Mouse (Mus musculus): ENCODE measurements around the gene Wdr64. TPM values are rescaled to one million over a fixed set of nuclear protein-coding genes. Genes with fewer than 3 reads are reported as not detected.

The Wdr64 gene
- not detected in 2 replicates for polyA plus RNA-seq (2015; fragmentation: Nextera tagmentation; extraction: Ambion mirVana)

DNA sequence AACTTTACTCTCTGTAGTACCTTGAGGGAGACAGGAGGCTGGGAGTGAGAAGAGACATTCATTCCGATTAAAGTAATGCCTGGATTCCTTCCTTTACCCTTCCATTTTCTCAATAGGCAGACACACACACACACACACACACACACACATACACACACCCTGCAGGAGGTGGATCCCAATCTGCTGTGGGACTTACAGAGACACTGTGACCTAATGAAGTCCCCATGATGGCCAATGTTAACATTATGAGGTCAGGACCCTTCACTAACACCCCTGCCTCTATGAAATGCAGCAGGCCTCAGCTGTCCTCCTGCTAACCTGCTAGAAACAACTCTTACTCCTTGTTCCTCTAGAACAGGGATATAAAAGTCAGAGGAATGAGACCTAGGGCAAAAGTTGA lies at the start of gene Wdr64:
Gene Wdr64 (plus strand): TSS at position 301 of the 400 bp plus-strand sequence.

DNA sequence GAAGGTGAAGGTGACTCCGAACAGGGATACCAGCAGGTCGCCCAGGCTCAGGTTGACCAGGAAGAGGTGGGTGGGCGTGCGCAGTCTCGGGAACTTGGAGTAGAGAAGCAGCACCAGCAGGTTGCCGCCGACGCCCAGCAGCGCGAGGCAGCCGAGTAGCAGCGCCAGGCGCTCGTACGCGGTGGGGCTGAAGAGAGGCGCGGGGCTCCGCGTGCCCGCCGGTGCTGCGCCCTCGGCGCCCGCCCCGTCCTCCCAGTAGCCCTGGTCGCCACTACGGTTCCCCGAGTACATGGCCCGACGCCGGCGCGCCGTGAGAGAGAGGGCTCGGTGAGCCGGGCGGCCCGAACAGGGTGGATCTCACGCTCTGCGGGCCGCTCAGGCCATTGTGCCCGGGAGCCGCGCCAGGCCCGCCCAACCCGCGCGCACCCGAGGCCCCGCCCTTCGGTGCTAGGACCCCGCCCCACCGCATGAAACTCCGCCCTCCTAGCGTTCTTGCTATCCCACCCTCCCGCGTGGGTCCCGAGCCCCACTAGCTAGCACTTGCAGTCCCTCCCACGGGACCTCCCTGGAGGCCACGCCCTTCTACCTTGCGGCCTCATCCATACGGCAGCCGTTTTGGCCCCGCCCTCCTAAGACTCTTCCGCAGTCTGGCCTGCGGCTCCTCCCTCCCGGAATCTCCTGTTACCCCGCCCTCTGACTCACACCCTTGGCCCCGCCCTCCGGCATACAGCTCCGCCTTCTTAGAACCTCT lies 6.0 kb upstream of the Wdr64 start, which contains the start of the genes Opn3 and Chml:
Gene Opn3 (minus strand): TSS at position 531 of the 751 bp plus-strand sequence.
Gene Chml (minus strand): TSS at position 656 of the 751 bp plus-strand sequence.

Other genes starting within 250 kb of the Wdr64 start
- gene Rgs7, start 206.1 kb upstream of the Wdr64 start, polyA plus RNA-seq (2015; fragmentation: Nextera tagmentation; extraction: Ambion mirVana), result 8.4 and 15.4 TPM in 2 replicates
- 0.79 and 1.1 TPM in 2 replicates for gene Kmo, start 78.2 kb upstream of the Wdr64 start, polyA plus RNA-seq (2015; fragmentation: Nextera tagmentation; extraction: Ambion mirVana)
- 82.3 and 114 TPM in 2 replicates for gene Fh1, start 73.0 kb upstream of the Wdr64 start, polyA plus RNA-seq (2015; fragmentation: Nextera tagmentation; extraction: Ambion mirVana)
- 4.1 and 7.5 TPM in 2 replicates for gene Opn3, start 5.8 kb upstream of the Wdr64 start, polyA plus RNA-seq (2015; fragmentation: Nextera tagmentation; extraction: Ambion mirVana)
- 1.2 and 1.3 TPM in 2 replicates for gene Chml, start 5.7 kb upstream of the Wdr64 start, polyA plus RNA-seq (2015; fragmentation: Nextera tagmentation; extraction: Ambion mirVana)
- 7.7 and 11.7 TPM in 2 replicates for gene Exo1, start 182.0 kb downstream of the Wdr64 start, polyA plus RNA-seq (2015; fragmentation: Nextera tagmentation; extraction: Ambion mirVana)
- not detected in 2 replicates for gene Gm38100, start 221.7 kb downstream of the Wdr64 start, polyA plus RNA-seq (2015; fragmentation: Nextera tagmentation; extraction: Ambion mirVana)